Mouse (Mus musculus) lung, embryonic 14.5 days (tissue): ENCODE measurements at regions not wholly inside any gene's neighbourhood (a gene's known extent, or its start where the extent isn't known, plus 50 kb on each side); places are given as distances from the start of the nearest gene placed in this dataset.

ENCODE experiments used
- ATAC-seq: fragments of 200-750 bp; cut with Nextera tagmentation; 2 replicates; pipeline ENCODE4 v1.8.0; 2017; ENCODE audit warnings: mild to moderate bottlenecking, moderate TSS enrichment, moderate library complexity; ENCODE audit not compliant: insufficient read depth
- DNase-seq: peaks from one replicate; pipeline ENCODE4 v3.0.0-alpha.2; 2015
- H3K27ac ChIP-seq: fragments of 300-500 bp; sonication (generic); 2 replicates; pipeline ENCODE4 v1.5.1; 2014; ENCODE audit warnings: low read depth, mild to moderate bottlenecking, moderate library complexity
- H3K27me3 ChIP-seq: fragments of 300-500 bp; sonication (generic); 2 replicates; pipeline ENCODE4 v1.6.1; 2014; ENCODE audit warnings: low read length, control low read depth; ENCODE audit not compliant: insufficient read depth
- H3K36me3 ChIP-seq: fragments of 300-500 bp; sonication (generic); 2 replicates; pipeline ENCODE4 v1.6.1; 2014; ENCODE audit warnings: control low read depth; ENCODE audit not compliant: insufficient read depth
- H3K4me1 ChIP-seq: fragments of 300-500 bp; sonication (generic); 2 replicates; pipeline ENCODE4 v1.6.1; 2014; ENCODE audit warnings: antibody characterized with exemption, control low read depth; ENCODE audit not compliant: insufficient read depth
- H3K4me2 ChIP-seq: fragments of 300-500 bp; sonication (generic); 2 replicates; pipeline ENCODE4 v1.6.1; 2014; ENCODE audit warnings: mild to moderate bottlenecking
- H3K4me3 ChIP-seq: fragments of 300-500 bp; sonication (generic); 2 replicates; pipeline ENCODE4 v1.5.1; 2014; ENCODE audit warnings: low read depth, low read length
- H3K9ac ChIP-seq: fragments of 300-500 bp; sonication (generic); 2 replicates; pipeline ENCODE4 v1.6.1; 2014
- H3K9me3 ChIP-seq: fragments of 300-500 bp; sonication (generic); 2 replicates; pipeline ENCODE4 v1.6.1; 2016; ENCODE audit warnings: low read depth, low read length, control low read depth
- CTCF ChIP-seq: IDR thresholded peaks from 2 replicates; pipeline ENCODE4 v1.5.1; 2016; ENCODE audit warnings: antibody characterized with exemption, low read depth
- WGBS: fragments of 180-500 bp; shearing (Covaris S2); extraction: QIAGEN DNeasy Blood & Tissue Kit; methylation state at CpG from one replicate; pipeline ENCODE4 v1.1.7; 2014; 5-methylcytosine and 5-hydroxymethylcytosine counted together

GRCm38 (mm10) chr1:190067181-190067580 lies 103.3 kb downstream of the Prox1 start:
- Histone ChIP-seq H3K4me2 (no peak overlapping the region), H3K36me3 (no peaks in the 10 kb centered on the region), H3K27ac (no peak overlapping the region), H3K4me3 (no peak overlapping the region), H3K9me3 (no peaks in the 10 kb centered on the region), H3K27me3 (no peaks in the 10 kb centered on the region), H3K4me1 (no peaks in the 10 kb centered on the region), H3K9ac (no peak overlapping the region)
- no peak for TF ChIP-seq CTCF
- no peak for ATAC-seq
- WGBS = 54% methylated on average over 3 of the region's 3 CpGs
- no peak for DNase-seq

GRCm38 (mm10) chr1:190066426-190066825 lies 104.1 kb downstream of the Prox1 start:
- Histone ChIP-seq H3K4me2 (no peak overlapping the region), H3K9ac (no peak overlapping the region), H3K9me3 (no peaks in the 10 kb centered on the region), H3K4me1 (no peaks in the 10 kb centered on the region), H3K4me3 (no peak overlapping the region), H3K27me3 (no peaks in the 10 kb centered on the region), H3K27ac (no peak overlapping the region), H3K36me3 (no peaks in the 10 kb centered on the region)
- 51% methylated on average over 9 of the region's 9 CpGs for WGBS
- TF ChIP-seq CTCF = no peak
- no peak for ATAC-seq
- no peak for DNase-seq

- Histone ChIP-seq H3K36me3 (no peaks in the 10 kb centered on the region), H3K4me3 (no peak overlapping the region), H3K27ac (no peak overlapping the region), H3K4me1 (no peaks in the 10 kb centered on the region), H3K9ac (no peak overlapping the region), H3K9me3 (no peaks in the 10 kb centered on the region), H3K4me2 (no peak overlapping the region), H3K27me3 (no peaks in the 10 kb centered on the region)
- ATAC-seq = no peak
- no peak for DNase-seq
- 44% methylated on average over 9 of the region's 9 CpGs for WGBS
- no peak for TF ChIP-seq CTCF
These were observed 108.8 kb downstream of the Prox1 start for GRCm38 (mm10) chr1:190061560-190062295.

- no peaks in the 10 kb centered on the region for H3K36me3 ChIP-seq
- no peak for TF ChIP-seq CTCF
- H3K4me2 ChIP-seq = no peak overlapping the region
- H3K4me1 ChIP-seq = no peaks in the 10 kb centered on the region
- DNase-seq = no peak
- no peak for ATAC-seq
- 26% methylated on average over 3 of the region's 3 CpGs for WGBS
- no peak overlapping the region for H3K27ac ChIP-seq
- no peaks in the 10 kb centered on the region for H3K27me3 ChIP-seq
- no peak overlapping the region for H3K9ac ChIP-seq
- no peak overlapping the region for H3K4me3 ChIP-seq
- no peaks in the 10 kb centered on the region for H3K9me3 ChIP-seq
These were observed 111.5 kb downstream of the Prox1 start for GRCm38 (mm10) chr1:190059025-190059424.

- Histone ChIP-seq H3K4me1 (no peaks in the 10 kb centered on the region), H3K27ac (no peak overlapping the region), H3K9ac (no peak overlapping the region), H3K4me2 (no peak overlapping the region), H3K9me3 (no peaks in the 10 kb centered on the region), H3K27me3 (no peaks in the 10 kb centered on the region), H3K4me3 (no peak overlapping the region), H3K36me3 (no peaks in the 10 kb centered on the region)
- no peak for DNase-seq
- WGBS = 65% methylated on average over 2 of the region's 2 CpGs
- TF ChIP-seq CTCF = no peak
- ATAC-seq = no peak
These were observed 113.6 kb downstream of the Prox1 start for GRCm38 (mm10) chr1:190056931-190057330.

GRCm38 (mm10) chr1:190051903-190052302 lies 118.6 kb downstream of the Prox1 start:
- ATAC-seq = no peak
- Histone ChIP-seq H3K4me2 (no peak overlapping the region), H3K9ac (no peak overlapping the region), H3K27ac (no peak overlapping the region), H3K27me3 (no peaks in the 10 kb centered on the region), H3K4me1 (no peaks in the 10 kb centered on the region), H3K4me3 (no peak overlapping the region), H3K36me3 (no peaks in the 10 kb centered on the region), H3K9me3 (peaks cover 5% of the 10 kb centered on the region; the same call in 1 of the 2 replicates)
- WGBS = 92% methylated on average over 2 of the region's 2 CpGs
- no peak for TF ChIP-seq CTCF
- no peak for DNase-seq

GRCm38 (mm10) chr1:190048521-190049170 lies 121.9 kb downstream of the Prox1 start:
- ATAC-seq (no peak), DNase-seq (no peak)
- H3K4me3 ChIP-seq = no peak overlapping the region
- H3K36me3 ChIP-seq = no peaks in the 10 kb centered on the region
- no peak for TF ChIP-seq CTCF
- H3K4me1 ChIP-seq = no peaks in the 10 kb centered on the region
- no peak overlapping the region for H3K27ac ChIP-seq
- H3K9ac ChIP-seq = no peak overlapping the region
- H3K27me3 ChIP-seq = no peaks in the 10 kb centered on the region
- no peak overlapping the region for H3K4me2 ChIP-seq
- WGBS = 53% methylated on average over 2 of the region's 2 CpGs
- H3K9me3 ChIP-seq = peaks cover 5% of the 10 kb centered on the region; the same call in 1 of the 2 replicates
